Mouse (Mus musculus) hindbrain, embryonic 11.5 days (tissue): ENCODE results near the gene Rnase13. TPM values are rescaled to one million over a fixed set of nuclear protein-coding genes. Genes with fewer than 3 reads are reported as not detected.
A peak's percentile ranks its signal among the peaks of the same experiment; 100 is the strongest.

Source experiments
- ATAC-seq: fragments of 200-750 bp; cut with Nextera tagmentation; 2 replicates; pipeline ENCODE4 v1.8.0; 2017; ENCODE audit warnings: mild to moderate bottlenecking, moderate TSS enrichment, moderate library complexity; ENCODE audit not compliant: low FRiP score
- DNase-seq: peaks from one replicate; pipeline ENCODE4 v3.0.0-alpha.2; 2015; ENCODE audit warnings: low spot score
- H3K27ac ChIP-seq: fragments of 300-500 bp; sonication (generic); 2 replicates; pipeline ENCODE4 v1.5.1; 2014; ENCODE audit warnings: mild to moderate bottlenecking, low read depth, low read length
- H3K27me3 ChIP-seq: fragments of 300-500 bp; sonication (generic); 2 replicates; pipeline ENCODE4 v1.6.1; 2014; ENCODE audit warnings: mild to moderate bottlenecking, low read length, moderate library complexity, mixed read lengths; ENCODE audit not compliant: control insufficient read depth, insufficient read depth
- H3K36me3 ChIP-seq: fragments of 300-500 bp; sonication (generic); 2 replicates; pipeline ENCODE4 v1.6.1; 2014; ENCODE audit warnings: mild to moderate bottlenecking, low read length, moderate library complexity, mixed read lengths; ENCODE audit not compliant: control insufficient read depth, insufficient read depth
- H3K4me1 ChIP-seq: fragments of 300-500 bp; sonication (generic); replicated peaks from 2 replicates; pipeline ENCODE4 v1.6.1; 2014; ENCODE audit warnings: low read length, mixed read lengths; ENCODE audit not compliant: control insufficient read depth, insufficient read depth
- H3K4me2 ChIP-seq: fragments of 300-500 bp; sonication (generic); replicated peaks from 2 replicates; pipeline ENCODE4 v1.6.1; 2014; ENCODE audit warnings: mild to moderate bottlenecking, low read depth, low read length
- H3K4me3 ChIP-seq: fragments of 300-500 bp; sonication (generic); 2 replicates; pipeline ENCODE4 v1.5.1; 2014; ENCODE audit warnings: low read depth, low read length
- H3K9ac ChIP-seq: fragments of 300-500 bp; sonication (generic); 2 replicates; pipeline ENCODE4 v1.6.1; 2014; ENCODE audit warnings: low read depth, low read length
- H3K9me3 ChIP-seq: fragments of 300-500 bp; sonication (generic); 2 replicates; pipeline ENCODE4 v1.6.1; 2016; ENCODE audit warnings: low read length; ENCODE audit not compliant: control insufficient read depth
- WGBS: fragments of 180-500 bp; shearing (Covaris S2); extraction: QIAGEN DNeasy Blood & Tissue Kit; methylation state at CpG from one replicate; pipeline ENCODE4 v1.1.7; 2014; 5-methylcytosine and 5-hydroxymethylcytosine counted together
- polyA plus RNA-seq: library from polyadenylated mRNA; unstranded; fragments of >200 nt; fragmentation: Nextera tagmentation; extraction: Ambion mirVana; gene quantifications from 2 replicates; pipeline ENCODE4 v1.2.1, GENCODE M21; 2014

Gene Rnase13
- polyA plus RNA-seq = not detected in 2 replicates

GRCm38 (mm10) chr14:51922571-51922865 is at the start of gene Rnase13:
Rnase13 (minus strand) TSS chr14:51922773.
- 92% methylated on average over 7 of the region's 7 CpGs for WGBS
- Histone ChIP-seq H3K4me2 (no peak within 1 kb of the TSS), H3K27me3 (no peaks in the 10 kb centered on the region), H3K4me1 (no peaks in the 10 kb centered on the region), H3K9ac (no peak within 1 kb of the TSS), H3K4me3 (no peak within 1 kb of the TSS), H3K36me3 (no peaks in the 10 kb centered on the region), H3K27ac (no peak within 1 kb of the TSS), H3K9me3 (no peaks in the 10 kb centered on the region)
- DNase-seq = no peak
- no peak for ATAC-seq

DNA sequence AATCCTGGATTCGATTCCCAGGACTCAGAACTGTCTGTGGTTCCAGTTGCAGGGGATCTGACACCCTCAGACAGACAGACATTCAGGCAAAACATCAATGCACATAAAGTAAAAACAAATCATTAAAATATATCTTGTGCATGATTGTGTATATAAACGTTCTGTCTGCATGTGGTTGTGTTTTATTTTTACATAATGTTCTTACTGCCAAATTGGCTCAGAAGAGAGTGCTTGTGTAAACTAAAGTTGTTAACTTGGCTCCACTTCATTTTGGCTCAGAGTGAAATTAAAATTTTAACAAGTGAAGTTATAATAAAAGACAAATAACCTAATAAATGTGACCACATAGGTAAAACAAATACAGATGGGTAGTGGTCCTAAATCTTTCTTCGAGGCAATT is 44.8 kb upstream of the Rnase13 start:
- no peak for ATAC-seq
- Histone ChIP-seq H3K4me2 (no peak overlapping the region), H3K27ac (no peak overlapping the region), H3K4me3 (no peak overlapping the region), H3K9ac (no peak overlapping the region), H3K4me1 (no peaks in the 10 kb centered on the region), H3K36me3 (no peaks in the 10 kb centered on the region), H3K9me3 (no peaks in the 10 kb centered on the region), H3K27me3 (no peaks in the 10 kb centered on the region)
- WGBS = 88% methylated on average over 3 of the region's 3 CpGs
- DNase-seq = no peak

GRCm38 (mm10) chr14:51960316-51960715 is 37.7 kb upstream of the Rnase13 start:
- Histone ChIP-seq H3K4me2 (no peak overlapping the region), H3K9ac (no peak overlapping the region), H3K4me3 (no peak overlapping the region), H3K9me3 (no peaks in the 10 kb centered on the region), H3K27me3 (no peaks in the 10 kb centered on the region), H3K36me3 (no peaks in the 10 kb centered on the region), H3K4me1 (no peaks in the 10 kb centered on the region), H3K27ac (no peak overlapping the region)
- no peak for ATAC-seq
- WGBS = 95% methylated on average over 2 of the region's 2 CpGs
- DNase-seq = no peak

- Histone ChIP-seq H3K4me2 (no peak overlapping the region), H3K27ac (no peak overlapping the region), H3K9ac (no peak overlapping the region), H3K9me3 (no peaks in the 10 kb centered on the region), H3K4me3 (no peak overlapping the region), H3K4me1 (no peaks in the 10 kb centered on the region), H3K27me3 (no peaks in the 10 kb centered on the region), H3K36me3 (no peaks in the 10 kb centered on the region)
- ATAC-seq (no peak), DNase-seq (no peak)
- 89% methylated on average over 6 of the region's 6 CpGs for WGBS
Measured at GRCm38 (mm10) chr14:51943336-51943735, 20.8 kb upstream of the Rnase13 start.

DNA sequence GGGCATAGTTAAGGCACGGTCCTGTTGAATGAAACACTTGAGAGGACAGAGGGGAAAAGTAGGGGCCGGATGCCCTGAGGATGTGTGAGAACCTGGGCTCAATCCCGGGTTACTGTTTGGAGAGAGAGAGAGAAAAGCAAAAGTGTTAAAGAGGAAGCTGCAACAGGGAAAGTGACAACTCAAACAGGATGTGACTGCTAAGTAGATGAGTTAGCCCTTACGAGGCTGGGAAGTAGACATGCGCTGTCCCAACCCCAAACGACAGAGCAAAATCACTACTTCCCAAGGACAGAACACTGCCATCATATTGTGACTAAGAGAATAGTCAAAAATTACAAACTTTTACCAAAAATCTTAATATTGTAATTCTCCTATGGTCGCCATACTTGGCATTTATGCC is 19.7 kb upstream of the Rnase13 start:
- no peak overlapping the region for H3K4me3 ChIP-seq
- no peaks in the 10 kb centered on the region for H3K36me3 ChIP-seq
- H3K27ac ChIP-seq = no peak overlapping the region
- ATAC-seq (no peak), DNase-seq (no peak)
- H3K9ac ChIP-seq = no peak overlapping the region
- no peaks in the 10 kb centered on the region for H3K27me3 ChIP-seq
- no peaks in the 10 kb centered on the region for H3K9me3 ChIP-seq
- WGBS = 69% methylated on average over 7 of the region's 7 CpGs
- H3K4me1 ChIP-seq = no peaks in the 10 kb centered on the region
- H3K4me2 ChIP-seq = no peak overlapping the region

- H3K27me3 ChIP-seq = no peaks in the 10 kb centered on the region
- WGBS = 60% methylated on average over 9 of the region's 9 CpGs
Measured at GRCm38 (mm10) chr14:51941577-51941976, 19.0 kb upstream of the Rnase13 start.

GRCm38 (mm10) chr14:51940944-51941560 is 18.5 kb upstream of the Rnase13 start:
- DNase-seq (peak; percentile 22), ATAC-seq (no peak)
- H3K4me1 ChIP-seq = no peaks in the 10 kb centered on the region
- no peak overlapping the region for H3K4me2 ChIP-seq
- H3K9me3 ChIP-seq = no peaks in the 10 kb centered on the region
- H3K36me3 ChIP-seq = no peaks in the 10 kb centered on the region
- H3K27ac ChIP-seq = no peak overlapping the region
- H3K9ac ChIP-seq = no peak overlapping the region
- no peak overlapping the region for H3K4me3 ChIP-seq
- no peaks in the 10 kb centered on the region for H3K27me3 ChIP-seq
- 36% methylated on average over 8 of the region's 8 CpGs for WGBS

More at GRCm38 (mm10) chr14:51941577-51941976, 19.0 kb upstream of the Rnase13 start:
- H3K4me3 ChIP-seq = no peak overlapping the region
- H3K27ac ChIP-seq = no peak overlapping the region
- no peak overlapping the region for H3K9ac ChIP-seq
- no peaks in the 10 kb centered on the region for H3K36me3 ChIP-seq
- no peaks in the 10 kb centered on the region for H3K4me1 ChIP-seq
- ATAC-seq (no peak), DNase-seq (no peak)
- no peaks in the 10 kb centered on the region for H3K9me3 ChIP-seq
- no peak overlapping the region for H3K4me2 ChIP-seq

- no peaks in the 10 kb centered on the region for H3K4me1 ChIP-seq
- no peaks in the 10 kb centered on the region for H3K36me3 ChIP-seq
- ATAC-seq = no peak
- no peaks in the 10 kb centered on the region for H3K9me3 ChIP-seq
- no peak overlapping the region for H3K4me2 ChIP-seq
- H3K27me3 ChIP-seq = no peaks in the 10 kb centered on the region
- no peak overlapping the region for H3K4me3 ChIP-seq
- DNase-seq = no peak
- no peak overlapping the region for H3K27ac ChIP-seq
- H3K9ac ChIP-seq = no peak overlapping the region
- 87% methylated on average over 9 of the region's 9 CpGs for WGBS
Measured at GRCm38 (mm10) chr14:51939005-51939404, 16.4 kb upstream of the Rnase13 start.

DNA sequence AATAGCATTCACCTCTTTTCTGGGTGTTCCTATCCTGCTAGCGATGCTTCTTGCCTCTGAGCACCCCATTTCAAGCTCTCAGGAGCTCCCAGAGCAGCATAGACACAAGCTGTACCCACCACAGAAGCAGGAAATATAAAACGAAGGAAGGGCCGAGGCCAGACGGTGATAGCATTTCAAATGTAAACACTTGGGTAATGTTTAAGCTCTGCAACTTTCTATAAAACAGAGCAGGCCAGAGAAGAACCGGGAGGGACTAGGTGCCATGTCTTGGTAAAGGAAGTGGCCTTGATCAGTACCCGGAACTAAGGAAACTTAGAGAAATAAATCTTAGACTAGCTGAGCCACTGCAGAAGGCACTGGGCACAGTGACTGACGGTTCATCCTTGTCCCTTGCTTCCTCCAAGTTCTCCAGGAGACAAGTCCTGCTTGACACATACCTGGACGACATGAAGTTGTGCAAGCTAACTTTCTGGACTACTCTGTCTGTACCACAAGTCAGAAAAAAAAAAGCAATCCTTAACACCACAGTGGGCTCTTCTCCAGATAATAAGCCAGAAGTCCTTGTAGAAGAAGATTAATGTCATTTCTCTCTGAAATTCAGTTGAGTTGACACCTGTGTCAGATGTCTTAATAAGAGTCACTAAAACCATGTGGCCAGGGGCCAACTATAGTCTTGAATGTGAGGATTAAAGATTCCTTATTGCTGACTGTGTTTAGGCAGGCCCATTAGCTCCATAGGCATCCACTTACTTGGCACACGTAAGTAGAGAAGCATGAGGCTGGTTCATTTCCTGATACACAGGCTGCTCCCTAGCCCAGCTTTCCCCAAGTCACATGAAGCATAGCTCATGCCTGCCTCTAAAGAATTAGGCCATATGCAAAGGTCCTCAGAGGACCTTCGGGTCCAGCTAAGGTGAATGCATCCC is 9.8 kb upstream of the Rnase13 start:
- H3K4me3 ChIP-seq = no peak overlapping the region
- no peak for DNase-seq
- 81% methylated on average over 10 of the region's 10 CpGs for WGBS
- no peaks in the 10 kb centered on the region for H3K36me3 ChIP-seq
- no peak for ATAC-seq
- no peaks in the 10 kb centered on the region for H3K9me3 ChIP-seq
- H3K9ac ChIP-seq = no peak overlapping the region
- H3K27me3 ChIP-seq = no peaks in the 10 kb centered on the region
- H3K27ac ChIP-seq = no peak overlapping the region
- no peaks in the 10 kb centered on the region for H3K4me1 ChIP-seq
- no peak overlapping the region for H3K4me2 ChIP-seq
